Mouse (Mus musculus): Measurements from ENCODE around the gene Nucks1. TPM values are rescaled to one million over a fixed set of nuclear protein-coding genes. Genes with fewer than 3 reads are reported as not detected.
A peak's percentile ranks its signal among the peaks of the same experiment; 100 is the strongest.

Gene Nucks1
- total RNA-seq, 2 experiments from 2014 or later, result 145 to 148 TPM

DNA sequence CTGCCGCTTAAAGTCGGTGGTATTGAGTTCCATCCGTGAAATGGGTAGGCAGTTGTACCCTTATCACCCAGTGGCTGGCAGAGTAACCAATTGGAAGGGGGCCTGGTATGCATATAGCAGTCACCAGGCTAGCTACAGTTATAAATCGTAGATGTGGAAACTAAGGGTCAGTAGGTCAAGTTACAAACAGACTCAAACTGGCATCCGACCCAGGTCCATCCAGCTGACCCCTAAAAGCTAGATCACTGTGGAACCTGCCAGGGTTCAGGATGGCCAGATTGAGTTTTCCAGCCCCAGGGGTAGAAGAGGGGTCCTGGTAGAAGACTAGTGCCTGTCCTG lies 60.0 kb downstream of the Nucks1 start:
- no peak for TF ChIP-seq CTCF (IDR thresholded peaks at IDR 0.05)

GRCm38 (mm10) chr1:131970661-131971520 lies 60.6 kb downstream of the Nucks1 start:
- no peak for TF ChIP-seq CTCF (IDR thresholded peaks at IDR 0.05)
- intact Hi-C loops (cut with DNase I), result no loop called here
- H3K27ac ChIP-seq, result no peak overlapping the region
- no peak for DNase-seq (ENCODE audit: extremely low spot score in 1 of 2, low spot score in 2 of 2)
- H3K4me3 ChIP-seq, result no peak overlapping the region

More for the DNA sequence above, 60.0 kb downstream of the Nucks1 start:
- no peak overlapping the region for H3K4me3 ChIP-seq
- intact Hi-C loops (cut with DNase I), result no loop called here
- H3K27ac ChIP-seq, result no peak overlapping the region
- no peak for DNase-seq (ENCODE audit: extremely low spot score in 1 of 2, low spot score in 2 of 2)

GRCm38 (mm10) chr1:131971771-131972497 lies 61.6 kb downstream of the Nucks1 start:
- no peak for TF ChIP-seq CTCF (IDR thresholded peaks at IDR 0.05)
- H3K4me3 ChIP-seq, result no peak overlapping the region
- intact Hi-C loops (cut with DNase I), result no loop called here
- no peak for DNase-seq (ENCODE audit: extremely low spot score in 1 of 2, low spot score in 2 of 2)
- H3K27ac ChIP-seq, result no peak overlapping the region

GRCm38 (mm10) chr1:131972498-131973334 lies 62.4 kb downstream of the Nucks1 start:
- Histone ChIP-seq H3K4me3 (no peak overlapping the region), H3K27ac (no peak overlapping the region)
- no peak for TF ChIP-seq CTCF (IDR thresholded peaks at IDR 0.05)
- intact Hi-C loops (cut with DNase I), result no loop called here
- DNase-seq (ENCODE audit: extremely low spot score in 1 of 2, low spot score in 2 of 2), result no peak

- no peak for DNase-seq (ENCODE audit: extremely low spot score in 1 of 2, low spot score in 2 of 2)
- intact Hi-C loops (cut with DNase I), result no loop called here
- TF ChIP-seq CTCF (IDR thresholded peaks at IDR 0.05), result no peak
- H3K27ac ChIP-seq, result no peak overlapping the region
- H3K4me3 ChIP-seq, result no peak overlapping the region
Observed at GRCm38 (mm10) chr1:131973991-131974390, 63.7 kb downstream of the Nucks1 start.

DNA sequence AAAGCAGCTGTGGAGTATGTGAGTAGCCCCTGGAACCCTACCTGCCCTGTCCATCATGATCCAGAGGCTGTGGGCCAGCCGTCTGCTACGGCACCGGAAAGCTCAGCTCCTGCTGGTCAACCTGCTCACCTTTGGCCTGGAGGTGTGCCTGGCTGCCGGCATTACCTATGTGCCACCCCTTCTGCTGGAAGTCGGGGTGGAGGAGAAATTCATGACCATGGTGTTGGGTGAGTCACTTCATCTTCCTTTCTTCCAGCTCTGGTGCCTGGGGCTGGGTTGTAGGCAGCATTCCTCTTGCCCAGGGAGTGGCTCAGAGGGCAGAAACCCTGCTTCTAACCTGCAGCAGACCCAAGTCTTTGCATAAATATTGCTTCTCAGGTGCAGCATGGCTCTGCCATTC lies 66.6 kb downstream of the Nucks1 start:
- H3K27ac ChIP-seq, result no peak overlapping the region
- intact Hi-C loops (cut with DNase I), result no loop called here
- no peak for DNase-seq (ENCODE audit: extremely low spot score in 1 of 2, low spot score in 2 of 2)
- no peak for TF ChIP-seq CTCF (IDR thresholded peaks at IDR 0.05)
- H3K4me3 ChIP-seq, result no peak overlapping the region

DNA sequence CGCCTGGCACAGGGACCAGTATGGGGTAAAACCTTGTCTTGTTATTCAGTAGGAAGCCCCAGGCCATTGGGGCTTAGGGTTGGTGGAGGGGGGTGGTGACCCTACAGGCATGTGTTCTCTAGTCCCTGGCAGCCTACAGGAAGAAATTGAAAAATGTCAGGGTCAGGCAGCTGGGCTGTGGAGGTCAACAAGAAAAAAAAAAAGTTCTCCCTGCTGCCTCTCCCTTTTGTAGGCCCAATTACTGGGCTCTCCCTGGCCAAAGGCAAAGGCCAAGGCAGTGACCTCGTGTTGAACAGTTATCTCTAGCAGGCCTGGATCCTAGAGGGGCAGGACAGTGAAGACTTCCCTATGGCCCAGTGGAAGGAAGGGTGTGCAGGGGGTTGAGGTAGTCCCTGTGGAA lies 70.1 kb downstream of the Nucks1 start:
- intact Hi-C loops (cut with DNase I), result loop anchor here (5.0 kb wide), 1 partner anchor 137 kb away; no protein-coding TSS in a partner anchor
- DNase-seq (ENCODE audit: extremely low spot score in 1 of 2, low spot score in 2 of 2), result no peak
- no peak for TF ChIP-seq CTCF (IDR thresholded peaks at IDR 0.05)

DNA sequence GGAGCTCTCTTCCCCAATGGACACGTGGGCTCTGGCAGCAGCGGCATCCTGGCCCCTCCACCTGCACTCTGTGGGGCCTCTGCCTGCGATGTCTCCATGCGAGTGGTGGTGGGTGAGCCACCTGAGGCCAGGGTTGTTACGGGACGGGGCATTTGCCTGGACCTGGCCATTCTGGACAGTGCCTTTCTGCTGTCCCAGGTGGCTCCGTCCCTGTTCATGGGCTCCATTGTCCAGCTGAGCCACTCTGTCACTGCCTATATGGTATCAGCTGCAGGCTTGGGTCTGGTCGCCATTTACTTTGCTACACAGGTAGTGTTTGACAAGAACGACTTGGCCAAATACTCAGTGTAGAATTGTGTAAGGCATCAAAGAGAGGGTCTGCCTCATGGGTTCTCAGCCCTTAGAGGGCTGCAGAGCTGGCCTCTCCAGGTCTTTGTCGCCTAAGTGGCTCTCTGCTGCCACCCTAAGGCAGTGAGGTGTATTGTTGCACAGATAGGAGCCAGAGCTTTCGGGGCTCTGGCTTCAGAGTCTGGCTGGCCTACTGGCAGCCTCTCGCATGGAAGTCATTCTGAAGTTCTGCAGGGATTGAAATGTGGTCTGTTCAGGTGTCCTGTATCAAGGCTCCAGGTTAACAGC lies 71.2 kb downstream of the Nucks1 start:
- intact Hi-C loops (cut with DNase I), result loop anchor here (1.0 to 5.0 kb wide), 2 partner anchors 43 to 136 kb away; no protein-coding TSS in a partner anchor
- no peak overlapping the region for H3K4me3 ChIP-seq
- peak; percentile 95 for TF ChIP-seq CTCF (IDR thresholded peaks at IDR 0.05)
- peak; percentile 65 to 80 for DNase-seq (ENCODE audit: extremely low spot score in 1 of 2, low spot score in 2 of 2)
- H3K27ac ChIP-seq, result no peak overlapping the region

More for the DNA sequence above, 70.1 kb downstream of the Nucks1 start:
- Histone ChIP-seq H3K27ac (no peak overlapping the region), H3K4me3 (no peak overlapping the region)

GRCm38 (mm10) chr1:131982907-131983306 lies 72.6 kb downstream of the Nucks1 start:
- TF ChIP-seq CTCF (IDR thresholded peaks at IDR 0.05), result peak; percentile 98
- intact Hi-C loops (cut with DNase I), result loop anchor here (1.0 to 5.0 kb wide), 2 partner anchors 63 to 134 kb away; no protein-coding TSS in a partner anchor
- Histone ChIP-seq H3K27ac (no peak overlapping the region), H3K4me3 (no peak overlapping the region)
- peak; percentile 71 to 87 for DNase-seq (ENCODE audit: extremely low spot score in 1 of 2, low spot score in 2 of 2)

DNA sequence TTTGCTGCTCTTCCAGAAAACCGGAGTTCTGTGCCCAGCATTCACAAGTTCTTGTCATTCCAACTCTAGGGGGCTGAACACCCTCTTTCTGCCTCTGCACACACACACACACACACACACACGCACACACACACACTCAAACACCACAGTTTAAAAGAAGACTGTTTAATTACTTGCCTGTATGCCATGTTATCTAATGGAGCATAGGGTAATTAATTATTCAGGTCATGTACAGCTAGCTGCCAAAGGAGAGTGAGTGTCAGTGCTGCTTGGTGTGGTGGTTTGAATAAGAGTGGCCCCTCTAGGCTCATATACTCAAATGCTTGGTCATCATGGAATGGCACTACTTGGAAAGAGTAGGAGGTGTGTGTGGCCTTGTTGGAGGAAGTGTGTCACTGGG lies 73.5 kb downstream of the Nucks1 start:
- TF ChIP-seq CTCF (IDR thresholded peaks at IDR 0.05), result no peak
- Histone ChIP-seq H3K4me3 (no peak overlapping the region), H3K27ac (no peak overlapping the region)
- no peak for DNase-seq (ENCODE audit: extremely low spot score in 1 of 2, low spot score in 2 of 2)
- intact Hi-C loops (cut with DNase I), result loop anchor here (1.0 to 5.0 kb wide), 2 partner anchors 62 to 133 kb away; no protein-coding TSS in a partner anchor

Other genes starting within 250 kb of the Nucks1 start
- gene Rab7b, start 221.8 kb upstream of the Nucks1 start, total RNA-seq (2021), result 1 to 10 TPM; 1.6 to 1.9 TPM
- under 1 TPM in 1 of 2 experiments, not detected in 1; 0.09 TPM for gene Slc26a9, start 166.5 kb upstream of the Nucks1 start, total RNA-seq (2021)
- gene Pm20d1, start 113.2 kb upstream of the Nucks1 start, total RNA-seq (2021), result 1 to 10 TPM; 1.5 to 2.3 TPM
- gene Slc41a1, start 83.0 kb upstream of the Nucks1 start, total RNA-seq (2021), result 10 to 100 TPM; 42.6 to 46.8 TPM
- gene Rab29, start 43.3 kb upstream of the Nucks1 start, total RNA-seq (2021), result 1 to 10 TPM; 4.8 to 5.0 TPM
- gene Slc45a3, start 52.4 kb downstream of the Nucks1 start, total RNA-seq (2021), result under 1 TPM; 0.48 to 0.68 TPM
- 10 to 100 TPM; 55.7 to 57.8 TPM for gene Elk4, start 97.1 kb downstream of the Nucks1 start, total RNA-seq (2021)
- 10 to 100 TPM; 80.0 to 85.2 TPM for gene Mfsd4a, start 157.5 kb downstream of the Nucks1 start, total RNA-seq (2021)
- gene Cdk18, start 229.2 kb downstream of the Nucks1 start, total RNA-seq (2021), result 10 to 100 TPM; 27.9 to 33.2 TPM